Mouse (Mus musculus): ENCODE measurements around the gene Olfr378.

The Olfr378 gene

DNA sequence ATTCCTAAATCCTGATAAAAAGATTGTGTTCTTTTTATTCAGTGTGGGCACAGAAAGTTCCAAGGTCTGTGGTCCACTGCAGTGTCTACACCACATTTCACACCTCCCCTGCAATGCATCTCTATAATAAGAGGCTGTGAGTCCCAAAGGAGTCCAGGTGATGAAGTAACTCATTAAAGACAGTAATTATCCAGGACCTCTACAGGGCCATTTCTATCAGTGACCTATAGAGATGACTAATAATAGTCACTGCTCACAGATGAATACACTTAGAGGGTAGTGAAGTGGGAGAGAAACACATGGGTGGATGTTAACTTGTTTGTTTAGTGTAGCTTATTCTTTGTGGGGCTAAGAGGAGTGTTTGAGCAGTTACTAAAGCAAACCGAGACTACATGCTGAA, at the start of gene Olfr378:
Olfr378 (minus strand) TSS at position 101 of the 400 bp plus-strand sequence.
- DNase-seq = no peak

- DNase-seq = no peak
Observed at GRCm38 (mm10) chr11:73457408-73457807, 29.1 kb upstream of the Olfr378 start, which contains the start of gene Olfr380. Gene Olfr380, minus strand, starts transcription at chr11:73457508.

DNA sequence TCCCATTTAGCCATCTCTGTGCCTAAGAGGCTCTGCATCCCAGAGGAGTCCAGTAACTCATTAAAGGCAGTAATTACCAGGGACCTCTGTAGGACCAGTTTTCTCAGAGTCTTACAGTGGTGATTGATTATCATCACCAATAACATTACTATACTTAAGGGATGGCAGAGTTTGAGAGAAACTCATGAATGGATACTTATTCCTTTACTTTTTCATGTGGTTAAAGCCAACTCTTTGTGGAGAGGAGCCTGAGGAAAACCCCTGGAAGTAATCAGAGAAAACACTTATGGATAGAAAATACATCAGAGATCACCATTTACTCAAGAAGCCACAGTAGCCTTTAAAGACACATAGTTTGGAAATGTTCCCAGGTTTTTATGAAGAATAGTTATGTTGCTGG, 28.8 kb downstream of the Olfr378 start, which contains the start of gene Olfr1:
Olfr1 (minus strand) TSS at position 101 of the 400 bp plus-strand sequence.
- no peak for DNase-seq

GRCm38 (mm10) chr11:73395374-73395773, 32.9 kb downstream of the Olfr378 start:
- no peak for DNase-seq
